Mouse (Mus musculus) CH12.LX (cell line): ENCODE measurements around the gene Syt2.

Experiments
- CTCF ChIP-seq, 2 experiments: IDR thresholded peaks in 1 of 2; conservative IDR thresholded peaks in 1 of 2; 2 replicates each; pipeline ENCODE4 v1.5.1; 2011 to 2012; ENCODE audit warnings: low read depth in 2 of 2, low read length in 2 of 2, improper control_type of control experiment in 1 of 2, inconsistent platforms in 1 of 2, mild to moderate bottlenecking in 1 of 2, moderate library complexity in 1 of 2
- E2F4 ChIP-seq: IDR thresholded peaks from 2 replicates; pipeline ENCODE4 v1.6.1; 2011; ENCODE audit warnings: low read depth, low read length, improper control_type of control experiment; ENCODE audit not compliant: insufficient replicate concordance
- EP300 ChIP-seq: IDR thresholded peaks from 2 replicates; pipeline ENCODE4 v1.6.1; 2011; ENCODE audit warnings: low read length, improper control_type of control experiment
- ETS1 ChIP-seq: conservative IDR thresholded peaks from 2 replicates; pipeline ENCODE4 v1.6.1; 2012; ENCODE audit warnings: low read depth, mild to moderate bottlenecking, inconsistent platforms, low read length, improper control_type of control experiment, moderate library complexity
- JUND ChIP-seq: conservative IDR thresholded peaks from 2 replicates; pipeline ENCODE4 v1.6.1; 2011; ENCODE audit warnings: low read depth, low read length, improper control_type of control experiment
- MAFK ChIP-seq: IDR thresholded peaks from 2 replicates; pipeline ENCODE4 v1.6.1; 2011; ENCODE audit warnings: low read length, improper control_type of control experiment; ENCODE audit not compliant: insufficient replicate concordance
- MAX ChIP-seq: IDR thresholded peaks from 2 replicates; pipeline ENCODE4 v1.6.1; 2011; ENCODE audit warnings: low read length, improper control_type of control experiment
- POLR2A ChIP-seq: IDR thresholded peaks from 2 replicates; pipeline ENCODE4 v1.6.1; 2011; ENCODE audit warnings: low read depth, mild to moderate bottlenecking, improper control_type of control experiment, low read length
- POLR2AphosphoS2 ChIP-seq: IDR thresholded peaks from 2 replicates; pipeline ENCODE4 v1.6.1; 2011; ENCODE audit warnings: low read depth, low read length, improper control_type of control experiment
- RCOR1 ChIP-seq: conservative IDR thresholded peaks from 2 replicates; pipeline ENCODE4 v1.6.1; 2012; ENCODE audit warnings: low read depth, mild to moderate bottlenecking, inconsistent platforms, low read length, improper control_type of control experiment
- USF2 ChIP-seq: conservative IDR thresholded peaks from 2 replicates; pipeline ENCODE4 v1.6.1; 2011; ENCODE audit warnings: low read depth, low read length, improper control_type of control experiment

DNA sequence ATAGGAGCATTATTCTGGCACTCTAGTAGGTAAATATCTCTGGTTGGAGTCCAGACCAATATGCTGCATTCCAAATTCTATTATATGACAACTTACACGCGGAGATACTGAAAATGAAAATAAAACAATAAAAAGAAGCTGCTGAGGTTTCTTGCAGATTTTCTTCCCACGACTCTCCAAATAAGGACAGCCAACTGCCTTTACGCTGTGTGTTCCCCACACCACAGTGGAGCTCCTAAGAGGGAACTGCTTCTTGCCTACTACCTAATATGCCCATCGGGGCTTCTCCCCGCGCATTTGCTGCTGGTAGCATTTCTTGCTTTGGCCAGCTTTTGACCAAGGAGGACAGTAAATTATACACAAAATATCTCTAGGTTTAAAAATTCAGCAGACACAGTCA is 155.3 kb downstream of the Syt2 start:
- TF ChIP-seq MAFK (no peak), POLR2A (no peak), RCOR1 (no peak), MAX (no peak), CTCF (conservative IDR thresholded peaks at IDR 0.05 in 1 of 2, IDR thresholded peaks at IDR 0.05 in 1 of 2; ENCODE audit: low read depth in 2 of 2, low read length in 2 of 2) (no peak), ETS1 (no peak), USF2 (no peak), POLR2AphosphoS2 (no peak), JUND (no peak), EP300 (no peak), E2F4 (no peak)
